Comparison of ENCODE assay signal across 15 mouse cellular contexts in genomic region chr11:70931461-70931860, GRCm38 (mm10).
"Had no signal": no experiment of that assay in that cellular context is flagged by ENCODE, and none has a peak within 500 bp of the region (broad histone marks: within the 10 kb centered on the region; RNA-seq: fewer than 3 reads in every experiment).

No protein-coding gene starts in this region.

- H3K9me3 ChIP-seq: liver, embryonic 13.5 days; midbrain, embryonic 12.5 days; midbrain, embryonic 15.5 days; neural tube, embryonic 12.5 days; neural tube, embryonic 15.5 days had no signal

- H3K4me3 ChIP-seq: left cerebral cortex, adult 2 months; liver, embryonic 13.5 days; midbrain, embryonic 12.5 days; midbrain, embryonic 15.5 days; neural tube, embryonic 12.5 days; neural tube, embryonic 15.5 days had no signal

- H3K27me3 ChIP-seq: liver, embryonic 13.5 days; midbrain, embryonic 12.5 days; midbrain, embryonic 15.5 days; neural tube, embryonic 12.5 days; neural tube, embryonic 15.5 days had no signal

- DNase-seq: kidney, postnatal 36 days; layer of hippocampus, postnatal 36 days; liver, embryonic 13.5 days; lung, embryonic 14.5 days; right cerebral cortex, adult 18-20 months; right cerebral cortex, postnatal 25 days; thymus, adult 18-20 months; thymus, postnatal 36 days had no signal

- H3K27ac ChIP-seq: kidney, postnatal 0 days; left cerebral cortex, adult 2 months; liver, embryonic 13.5 days; macrophage; midbrain, embryonic 12.5 days; midbrain, embryonic 15.5 days; neural tube, embryonic 12.5 days; neural tube, embryonic 15.5 days had no signal

- H3K4me1 ChIP-seq: liver, embryonic 13.5 days; midbrain, embryonic 12.5 days; midbrain, embryonic 15.5 days; neural tube, embryonic 12.5 days; neural tube, embryonic 15.5 days had no signal
